Comparison of ENCODE assay signal across 26 mouse cellular contexts in genomic region chr8:93938193-93938592, GRCm38 (mm10).
"Had no signal": no experiment of that assay in that cellular context is flagged by ENCODE, and none has a peak within 500 bp of the region (broad histone marks: within the 10 kb centered on the region; RNA-seq: fewer than 3 reads in every experiment).

No protein-coding gene starts in this region.

- DNase-seq: gastrocnemius, postnatal 14 days; gastrocnemius, postnatal 36 days; heart, adult 11 months; heart, postnatal 10 days; heart, postnatal 4 days; kidney, adult 11 months; kidney, adult 2 months; kidney, adult 9 months; kidney, postnatal 14 days; kidney, postnatal 36 days; layer of hippocampus, postnatal 36 days; left cerebral cortex, postnatal 4 days had no signal

- H3K27ac ChIP-seq: heart, adult 2 months; hindbrain, embryonic 10.5 days; hindbrain, embryonic 12.5 days; hindbrain, embryonic 14.5 days; intestine, embryonic 15.5 days; kidney, embryonic 15.5 days; kidney, postnatal 0 days; limb, embryonic 13.5 days; limb, embryonic 15.5 days; liver, embryonic 12.5 days; liver, embryonic 14.5 days had no signal

- H3K4me3 ChIP-seq: heart, adult 2 months; heart, embryonic 12.5 days; hindbrain, embryonic 10.5 days; hindbrain, embryonic 12.5 days; intestine, embryonic 15.5 days; kidney, embryonic 15.5 days; limb, embryonic 13.5 days; limb, embryonic 15.5 days; liver, embryonic 12.5 days had no signal

- H3K4me2 ChIP-seq: heart, embryonic 12.5 days; hindbrain, embryonic 12.5 days; hindbrain, embryonic 14.5 days; intestine, embryonic 15.5 days; kidney, embryonic 15.5 days; limb, embryonic 13.5 days; limb, embryonic 15.5 days; liver, embryonic 12.5 days had no signal

- H3K4me1 ChIP-seq: hindbrain, embryonic 12.5 days; intestine, embryonic 15.5 days; kidney, embryonic 15.5 days; liver, embryonic 12.5 days had no signal

- H3K9ac ChIP-seq: heart, embryonic 12.5 days; hindbrain, embryonic 12.5 days; hindbrain, embryonic 14.5 days; intestine, embryonic 15.5 days; kidney, embryonic 15.5 days; limb, embryonic 13.5 days; limb, embryonic 15.5 days; liver, embryonic 12.5 days; liver, embryonic 14.5 days had no signal

- H3K9me3 ChIP-seq: heart, embryonic 12.5 days; hindbrain, embryonic 10.5 days; hindbrain, embryonic 12.5 days; intestine, embryonic 15.5 days; kidney, embryonic 15.5 days; limb, embryonic 13.5 days; limb, embryonic 15.5 days; liver, embryonic 12.5 days had no signal

- H3K36me3 ChIP-seq: heart, embryonic 12.5 days; hindbrain, embryonic 10.5 days; hindbrain, embryonic 12.5 days; intestine, embryonic 15.5 days; kidney, embryonic 15.5 days; limb, embryonic 13.5 days; limb, embryonic 15.5 days; liver, embryonic 12.5 days had no signal

- H3K27me3 ChIP-seq: heart, embryonic 12.5 days; hindbrain, embryonic 12.5 days; intestine, embryonic 15.5 days; kidney, embryonic 15.5 days; limb, embryonic 13.5 days; limb, embryonic 15.5 days; liver, embryonic 12.5 days had no signal

- ATAC-seq: hindbrain, embryonic 16.5 days; inflammation-experienced regulatory T-cells, adult 6 months; intestine, embryonic 15.5 days; liver, embryonic 12.5 days had no signal
